Mouse (Mus musculus) gonadal fat pad, adult 2 months (tissue): ENCODE data around the gene Tab1. TPM values are rescaled to one million over a fixed set of nuclear protein-coding genes. Genes with fewer than 3 reads are reported as not detected.
"Not testable (repeated sequence)": the region's sequence is repeated elsewhere in the genome, so short reads cannot be mapped to it uniquely, and the experiment has no call there.

Source experiments
- DNase-seq: peaks from one replicate; pipeline ENCODE4 v3.0.0-alpha.2; 2012; ENCODE audit warnings: low read depth
- polyA plus RNA-seq: library from polyadenylated mRNA; depleted of rRNA; stranded (reverse); fragments of >200 nt; gene quantifications from 2 replicates; pipeline ENCODE4 v1.2.3, GENCODE M21; 2012

Tab1 gene
- polyA plus RNA-seq, 1 experiment = 20.9 TPM

- DNase-seq = no peak
Measured at GRCm38 (mm10) chr15:80105490-80106410, 27.2 kb upstream of the Tab1 start.

DNA sequence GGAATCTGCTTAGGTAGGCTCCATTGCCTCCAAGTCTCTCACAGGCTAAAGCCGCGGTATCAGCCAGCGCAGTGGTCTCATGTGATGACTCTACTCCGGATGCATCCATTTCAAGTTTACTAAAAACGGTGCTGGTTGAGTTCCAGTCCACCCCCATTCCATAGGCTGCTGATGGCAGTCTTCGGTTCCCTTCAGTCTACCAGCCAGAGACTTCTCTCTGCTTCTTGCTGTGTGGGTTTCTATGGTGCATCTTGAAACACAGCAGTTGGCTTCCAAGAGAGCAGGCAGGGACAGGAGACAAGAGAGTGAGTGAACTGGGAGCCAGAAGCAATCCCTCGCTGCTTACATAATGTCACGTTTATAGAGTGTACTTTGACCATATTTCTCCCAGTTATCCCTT is 25.8 kb upstream of the Tab1 start:
- DNase-seq = no peak

DNA sequence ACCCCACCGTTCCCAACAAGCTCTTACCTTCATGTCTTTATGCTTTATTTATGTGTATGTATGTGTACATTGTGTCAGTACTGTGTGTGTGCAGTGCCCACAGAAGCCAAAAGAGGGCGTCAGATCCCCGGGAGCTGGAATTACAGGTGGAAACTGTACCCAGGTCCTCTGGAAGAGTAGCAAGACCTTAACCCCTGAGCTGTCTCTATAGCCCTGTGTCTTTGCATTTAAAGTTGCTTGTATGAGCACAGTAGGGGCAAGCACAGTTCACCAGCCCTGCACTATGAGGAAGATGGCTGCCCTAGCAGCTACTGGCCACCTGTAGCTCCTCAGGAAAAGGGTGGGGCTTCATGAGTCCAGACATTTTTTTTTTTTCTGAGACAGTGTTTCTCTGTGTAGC is 25.4 kb upstream of the Tab1 start:
- DNase-seq = no peak

DNA sequence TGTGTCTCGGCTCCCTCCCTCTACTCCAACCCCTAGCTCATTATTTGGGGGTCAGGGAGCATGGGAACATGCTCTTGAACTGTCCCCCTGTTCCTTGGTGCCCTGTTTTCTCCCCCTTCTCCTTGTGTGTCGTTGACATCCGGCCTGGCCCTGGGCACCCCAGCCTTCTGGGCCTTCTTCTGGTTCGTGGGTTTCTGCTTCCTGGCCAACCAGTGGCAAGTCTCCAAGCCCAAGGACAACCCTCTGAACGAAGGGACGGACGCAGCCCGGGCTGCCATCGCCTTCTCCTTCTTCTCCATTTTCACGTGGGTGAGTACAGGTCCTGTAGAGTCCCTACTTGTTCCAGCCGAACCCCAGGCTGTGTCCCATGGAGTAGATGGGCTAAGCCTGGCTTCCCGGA is 21.5 kb upstream of the Tab1 start:
- DNase-seq = no peak

GRCm38 (mm10) chr15:80112499-80112898 is 20.4 kb upstream of the Tab1 start:
- DNase-seq = no peak

DNA sequence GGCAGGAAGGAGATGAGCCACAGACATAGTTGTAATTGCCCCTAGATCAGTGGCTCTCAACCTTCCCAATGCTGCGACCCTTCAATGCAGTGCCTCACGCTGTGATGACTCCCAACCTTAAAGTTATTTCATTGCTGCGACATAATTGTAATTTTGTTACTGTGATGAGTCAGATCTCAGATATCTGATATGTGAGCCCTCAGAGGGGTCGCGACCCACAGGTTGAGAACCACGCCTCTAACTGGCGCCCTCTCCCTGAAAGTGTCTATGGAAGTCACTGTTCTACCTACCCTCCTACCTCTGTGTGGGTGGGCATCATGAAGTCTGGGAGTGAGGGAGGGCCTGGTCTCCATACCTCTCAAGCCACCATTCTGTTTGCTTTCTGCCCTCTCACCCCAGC is 18.5 kb upstream of the Tab1 start:
- DNase-seq = no peak

GRCm38 (mm10) chr15:80115256-80115655 is 17.7 kb upstream of the Tab1 start:
- DNase-seq = no peak

- no peak for DNase-seq
Measured at GRCm38 (mm10) chr15:80115866-80116794, 16.8 kb upstream of the Tab1 start.

DNA sequence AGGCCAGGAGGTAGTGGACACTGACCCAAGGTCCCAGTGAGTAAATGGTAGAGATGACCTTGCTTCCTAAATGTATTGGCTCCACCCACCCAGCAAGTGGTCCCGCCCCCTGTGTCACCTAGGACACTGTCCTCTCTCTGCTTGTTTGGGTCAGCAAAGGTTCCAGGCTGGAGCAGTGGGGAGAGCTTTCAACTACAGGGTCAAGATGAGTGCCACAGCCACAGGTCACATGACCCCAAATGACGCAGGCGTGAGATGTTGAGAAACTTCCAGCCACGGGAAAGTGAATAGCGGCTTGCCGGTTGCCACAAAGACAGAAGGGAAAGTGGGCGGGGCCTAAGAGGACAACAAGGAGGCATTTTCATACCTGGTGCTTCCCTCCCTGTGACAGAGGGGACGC is 15.8 kb upstream of the Tab1 start:
- no peak for DNase-seq

DNA sequence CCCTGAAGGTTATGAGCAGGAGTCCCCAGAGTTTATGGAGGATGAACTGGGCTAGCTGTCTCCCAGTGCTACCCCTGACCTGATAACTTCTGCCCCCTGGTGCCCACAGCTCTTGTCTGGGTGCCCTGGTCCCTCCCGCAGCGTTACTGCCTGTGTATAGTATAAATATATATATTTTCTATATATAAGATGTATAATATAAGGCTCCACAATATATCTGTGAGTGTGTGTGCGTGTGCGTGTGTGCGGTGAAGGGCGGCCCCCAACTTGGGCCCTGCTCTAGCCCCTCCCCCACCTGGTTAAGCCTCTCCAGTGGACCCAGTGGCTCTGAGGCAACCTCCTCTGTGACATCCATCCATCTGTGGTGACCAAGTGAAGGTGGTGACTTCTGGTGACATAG is 13.9 kb upstream of the Tab1 start:
- DNase-seq = no peak

DNA sequence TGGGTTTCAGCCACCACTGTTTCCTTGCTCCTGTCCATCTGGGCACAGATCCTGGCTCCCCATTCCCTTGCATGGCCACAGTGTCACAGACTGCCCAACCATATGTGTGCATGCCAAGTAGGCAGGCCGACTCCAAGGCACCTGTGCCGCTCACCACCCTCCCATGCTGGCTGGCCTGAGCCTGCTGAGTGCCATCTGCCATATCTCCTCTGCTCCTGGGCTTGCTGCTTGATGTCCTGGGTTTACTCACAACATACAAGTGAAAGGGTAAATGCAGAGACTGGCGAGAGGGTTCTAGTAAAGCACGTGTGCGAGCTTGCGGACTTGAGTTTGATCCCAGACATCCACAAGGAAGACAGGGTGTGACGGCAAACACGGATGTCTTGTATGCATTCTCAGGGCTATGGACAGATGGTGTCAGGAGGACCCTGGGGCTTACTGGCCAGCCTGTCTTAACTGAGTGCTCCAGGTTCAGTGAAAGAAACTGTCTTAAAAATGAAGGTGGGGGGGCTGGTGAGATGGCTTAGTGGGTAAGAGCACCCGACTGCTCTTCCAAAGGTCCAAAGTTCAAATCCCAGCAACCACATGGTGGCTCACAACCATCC is 11.1 kb upstream of the Tab1 start:
- DNase-seq = no peak

DNA sequence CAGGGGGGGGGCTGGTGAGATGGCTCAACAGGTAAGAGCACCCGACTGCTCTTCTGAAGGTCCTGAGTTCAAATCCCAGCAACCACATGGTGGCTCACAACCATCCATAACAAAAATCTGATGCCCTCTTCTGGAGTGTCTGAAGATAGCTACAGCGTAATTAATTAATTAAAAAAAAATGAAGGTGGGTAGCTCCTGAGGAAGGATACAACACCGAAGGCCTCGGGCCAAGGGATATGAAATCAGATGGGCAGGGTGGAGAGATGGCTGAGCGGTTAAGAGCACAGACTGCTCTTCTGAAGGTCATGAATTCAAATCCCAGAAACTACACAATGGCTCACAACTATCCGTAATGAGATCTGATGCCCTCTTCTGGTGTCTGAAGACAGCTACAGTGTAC is 10.5 kb upstream of the Tab1 start:
- DNase-seq = not testable (repeated sequence)

DNA sequence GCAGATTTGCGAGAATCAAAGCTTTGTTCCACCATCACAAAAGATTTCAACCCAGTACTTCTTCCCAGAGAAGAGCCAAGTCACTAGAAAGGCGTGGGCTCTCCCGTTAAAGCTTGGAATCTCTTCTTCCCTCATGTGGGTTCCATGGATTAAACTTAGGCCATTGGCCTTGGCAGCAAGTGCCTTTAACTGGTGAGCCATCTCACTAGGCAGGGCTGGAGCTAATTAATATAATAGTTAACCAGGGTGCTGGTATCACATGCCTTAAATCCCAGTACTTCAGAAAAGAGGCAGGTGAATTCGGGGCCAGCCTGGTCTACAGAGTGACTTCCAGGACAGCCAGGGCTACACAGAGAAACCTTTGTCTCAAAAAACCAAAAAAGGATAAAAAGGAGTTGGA is 8.3 kb upstream of the Tab1 start:
- DNase-seq = no peak

GRCm38 (mm10) chr15:80127191-80127590 is 5.7 kb upstream of the Tab1 start:
- no peak for DNase-seq

DNA sequence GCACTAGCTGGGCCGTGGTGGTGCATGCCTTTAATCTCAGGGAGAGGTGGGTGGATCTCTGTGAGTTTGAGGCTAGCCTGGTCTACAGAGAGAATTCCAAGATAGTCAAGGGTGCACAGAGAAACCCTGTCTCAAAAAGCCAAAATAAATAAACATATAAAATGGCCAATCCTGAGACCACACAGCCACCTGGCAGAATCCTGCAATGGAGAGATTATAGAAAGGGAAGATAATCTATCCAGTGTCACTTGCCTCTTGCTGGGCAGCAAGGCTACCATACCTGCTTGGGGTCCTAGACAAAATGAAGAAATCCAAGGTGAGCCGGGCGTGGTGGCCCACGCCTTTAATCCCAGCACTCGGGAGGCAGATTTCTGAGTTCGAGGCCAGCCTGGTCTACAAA is 2.9 kb upstream of the Tab1 start:
- DNase-seq = no peak

DNA sequence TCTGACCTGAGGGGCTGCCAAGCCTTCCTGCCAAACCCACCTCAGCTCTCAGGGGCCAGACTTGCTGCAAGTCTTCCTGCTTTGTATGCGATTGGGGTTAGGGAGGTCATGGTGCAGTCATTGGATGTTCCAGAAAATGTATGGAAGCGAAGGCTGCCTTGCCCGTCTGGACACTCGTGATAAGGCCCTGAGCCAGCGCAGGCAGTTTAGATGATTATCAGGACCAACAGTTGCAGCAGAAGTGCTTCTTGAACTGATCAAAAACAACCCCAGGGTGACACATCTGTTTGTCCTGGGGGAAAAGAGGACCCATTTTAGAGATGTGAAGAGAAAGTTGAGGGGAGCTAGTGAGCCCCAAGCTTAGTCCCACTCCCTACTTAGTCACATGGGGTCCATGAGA is 2.2 kb upstream of the Tab1 start:
- no peak for DNase-seq

- DNase-seq = no peak
Measured at GRCm38 (mm10) chr15:80131421-80131820, 1.5 kb upstream of the Tab1 start.

- no peak for DNase-seq
Measured at GRCm38 (mm10) chr15:80132452-80132851, 475 bp upstream of the Tab1 start.

DNA sequence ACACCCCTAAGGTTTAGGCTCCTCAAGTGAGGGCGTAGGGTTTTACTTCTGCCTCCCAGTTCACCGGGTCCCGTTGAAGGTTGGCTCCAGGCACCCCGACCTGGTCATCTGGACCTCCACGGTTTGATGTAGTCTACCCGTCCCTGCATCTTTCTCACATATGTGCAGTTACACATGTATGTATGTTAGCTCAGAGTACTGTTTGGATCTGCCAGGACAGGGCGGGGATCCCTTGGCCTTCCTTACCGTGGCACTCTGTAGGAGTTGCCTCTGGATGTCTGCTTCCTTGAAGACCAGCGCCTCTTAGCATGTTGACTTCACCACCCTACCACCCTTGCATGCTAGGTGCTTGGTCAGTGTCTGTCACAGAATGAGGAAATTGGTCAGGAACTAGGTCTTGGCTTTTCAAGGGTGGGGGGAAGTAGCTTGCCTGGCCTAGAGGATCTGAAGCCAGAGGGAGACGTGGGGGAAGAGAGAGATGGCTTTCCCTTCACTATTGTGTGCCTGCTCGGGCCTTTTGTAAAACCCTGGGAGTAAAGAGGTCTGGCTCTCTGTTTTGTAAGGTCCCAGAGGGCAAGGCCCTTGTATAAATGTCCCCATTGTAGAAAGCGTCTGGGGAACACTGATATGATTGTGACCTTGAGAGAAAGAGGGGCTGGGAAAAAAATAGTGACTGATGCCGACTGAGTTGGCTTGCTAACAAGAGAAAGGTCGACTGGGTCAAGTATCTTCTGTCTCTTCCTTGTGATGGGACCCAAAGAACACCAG is 939 bp downstream of the Tab1 start:
- no peak for DNase-seq

- no peak for DNase-seq
Measured at GRCm38 (mm10) chr15:80134450-80134847, 1.5 kb downstream of the Tab1 start.

DNA sequence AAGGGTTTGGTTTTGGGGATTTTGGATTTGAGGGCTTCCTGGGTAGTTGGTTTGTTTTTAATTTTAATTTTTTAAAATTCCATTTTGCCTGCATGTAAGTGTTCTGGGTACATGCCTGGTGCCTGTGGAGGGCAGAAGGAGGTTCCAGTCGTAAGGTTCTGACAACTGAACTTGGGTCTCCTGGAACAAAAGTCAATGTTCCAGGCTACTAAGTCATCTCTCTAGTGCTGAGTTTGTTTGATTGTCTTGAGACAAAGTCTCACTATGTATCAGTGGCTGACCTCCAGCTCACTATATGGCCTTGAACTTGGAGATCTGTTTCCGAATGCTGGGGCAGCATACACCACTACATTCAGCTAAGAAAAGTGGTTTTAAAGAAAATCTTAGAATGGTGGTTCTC is 2.6 kb downstream of the Tab1 start:
- DNase-seq = no peak

GRCm38 (mm10) chr15:80136645-80137044 is 3.7 kb downstream of the Tab1 start:
- DNase-seq = no peak
